Mouse (Mus musculus) bone marrow, adult 2 months (tissue): ENCODE data around the gene Erbin. TPM values are rescaled to one million over a fixed set of nuclear protein-coding genes. Genes with fewer than 3 reads are reported as not detected.

Source experiments
- H3K27ac ChIP-seq: fragments of 200-500 bp; 2 replicates; pipeline ENCODE4 v1.5.1; 2012; ENCODE audit warnings: low read depth, mild to moderate bottlenecking, control low read depth, inconsistent platforms, low read length; ENCODE audit not compliant: control insufficient read depth, poor library complexity, insufficient read depth
- H3K4me1 ChIP-seq: fragments of 200-500 bp; 2 replicates; pipeline ENCODE4 v1.6.1; 2011; ENCODE audit warnings: low read length; ENCODE audit not compliant: control insufficient read depth, insufficient read depth
- H3K4me3 ChIP-seq: fragments of 200-500 bp; replicated peaks from 2 replicates; pipeline ENCODE3; 2011; ENCODE audit warnings: mild to moderate bottlenecking, low read depth, low read length, control low read depth; ENCODE audit not compliant: control insufficient read depth
- CTCF ChIP-seq: fragments of 200-500 bp; IDR thresholded peaks from 2 replicates; pipeline ENCODE4 v1.5.1; 2011; ENCODE audit warnings: low read length, control low read depth; ENCODE audit not compliant: control insufficient read depth, insufficient read depth
- POLR2A ChIP-seq: fragments of 200-500 bp; IDR thresholded peaks from 2 replicates; pipeline ENCODE4 v1.6.1; 2011; ENCODE audit warnings: low read depth, mild to moderate bottlenecking, control low read depth, low read length, borderline replicate concordance; ENCODE audit not compliant: control insufficient read depth
- WGBS: fragments of 180-500 bp; shearing (Covaris S2); methylation state at CpG from one replicate; pipeline ENCODE4 v1.1.7; 2018; 5-methylcytosine and 5-hydroxymethylcytosine counted together
- polyA plus RNA-seq: library from polyadenylated mRNA; stranded (reverse); fragments of >200 nt; gene quantifications from 2 replicates; pipeline ENCODE4 v1.2.4, GENCODE M21; 2011; ENCODE audit warnings: low replicate concordance; ENCODE audit not compliant: missing spikeins, insufficient read depth, insufficient read length

Erbin gene
- polyA plus RNA-seq, 1 experiment: 17.4 TPM

DNA sequence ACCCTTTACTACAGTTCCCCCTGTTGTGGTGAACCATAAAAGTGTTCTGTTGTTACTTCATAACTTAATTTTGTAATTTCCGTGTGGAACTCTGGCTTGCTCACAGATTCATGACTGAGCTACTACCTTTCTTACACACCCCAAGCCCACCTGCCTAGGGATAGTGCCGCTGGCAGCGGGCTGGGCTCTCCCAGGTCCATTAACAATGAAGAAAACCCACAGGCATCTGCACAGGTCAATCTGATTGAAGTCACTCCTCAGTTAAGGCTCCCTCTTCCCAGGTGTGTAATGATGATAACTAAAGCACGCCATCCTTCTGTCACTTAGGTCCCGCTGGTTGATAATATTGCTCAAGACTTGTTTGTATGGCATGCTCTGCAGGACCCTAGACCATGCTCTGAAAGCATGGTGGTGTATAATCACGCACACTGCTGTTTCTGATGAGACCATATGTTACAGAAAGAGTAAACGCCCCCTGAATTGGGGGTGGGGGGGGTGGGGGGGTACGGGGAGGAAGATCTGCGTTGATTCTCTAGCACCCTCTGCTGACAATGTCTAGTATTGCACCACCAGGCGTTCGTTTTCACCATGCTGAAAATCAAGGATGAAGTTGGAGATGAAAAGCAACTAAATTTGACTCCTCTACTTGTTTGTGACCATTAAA, 140.3 kb downstream of the Erbin start:
- no peak overlapping the region for H3K27ac ChIP-seq
- 21% methylated on average over 11 of the region's 11 CpGs for WGBS
- no peak overlapping the region for H3K4me3 ChIP-seq
- TF ChIP-seq CTCF (no peak), POLR2A (no peak)
- H3K4me1 ChIP-seq: no peaks in the 10 kb centered on the region

DNA sequence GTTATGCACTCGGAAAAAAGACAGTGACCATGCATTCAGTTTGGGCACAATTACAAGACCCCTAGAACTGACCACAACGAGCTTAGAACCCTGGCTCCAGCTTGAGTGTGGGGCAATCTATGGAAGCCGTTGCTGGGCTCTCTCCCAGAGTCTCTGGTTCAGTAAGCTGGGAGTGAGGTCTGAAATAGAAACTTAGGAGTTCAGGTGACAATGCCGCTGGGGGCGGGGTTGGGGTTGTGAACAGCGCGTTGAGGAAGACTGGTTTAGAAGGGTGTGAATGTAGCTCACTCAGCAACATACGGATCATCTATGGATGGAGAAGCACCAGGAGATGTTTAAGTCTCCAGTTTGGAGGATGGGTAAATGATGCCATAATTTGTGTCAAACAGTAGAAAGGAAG, 143.2 kb downstream of the Erbin start:
- 72% methylated on average over 8 of the region's 8 CpGs for WGBS
- Histone ChIP-seq H3K27ac (no peak overlapping the region), H3K4me1 (no peaks in the 10 kb centered on the region; the same call in 1 of the 2 replicates), H3K4me3 (no peak overlapping the region)
- no peak for TF ChIP-seq CTCF
- no peak for TF ChIP-seq POLR2A

DNA sequence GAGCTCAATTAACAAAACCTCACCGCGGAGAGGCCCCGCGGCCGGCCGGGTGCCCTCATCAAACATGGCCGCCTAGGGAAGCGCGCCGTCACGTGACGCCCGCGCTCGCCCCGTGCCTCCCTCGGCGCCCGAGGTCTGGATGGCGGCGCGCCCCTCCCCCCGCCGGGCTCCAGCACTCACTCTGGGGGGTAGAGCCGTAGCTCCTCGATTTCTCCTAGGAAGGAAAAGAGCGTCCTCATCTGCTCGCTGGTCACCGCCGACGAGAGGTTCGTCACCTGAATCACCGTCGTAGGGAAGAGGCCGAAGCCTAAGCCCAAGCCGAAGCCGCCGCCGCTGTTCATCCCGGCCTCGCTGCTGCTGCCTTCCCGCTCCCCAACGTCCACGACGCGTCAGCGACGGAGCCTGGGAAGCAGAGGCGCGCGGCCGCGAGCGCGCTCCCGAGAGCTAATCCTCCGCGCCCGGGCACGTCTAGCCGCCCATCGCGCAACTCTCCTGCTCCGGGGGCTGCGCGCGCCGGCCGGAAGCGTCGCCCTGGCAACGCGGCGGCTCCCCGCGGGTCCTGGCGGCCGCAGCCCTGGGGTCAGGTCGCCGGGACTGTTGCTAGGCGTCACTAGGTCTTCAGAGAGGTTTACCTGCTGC, 146.1 kb downstream of the Erbin start, which contains the start of gene Srek1:
Gene Srek1 (minus strand): TSS at position 490 of the 639 bp plus-strand sequence.
- WGBS: under 1% methylated on average over 81 of the region's 81 CpGs
- TF ChIP-seq CTCF: no peak
- TF ChIP-seq POLR2A: peak; percentile 60; the same call in 1 of the 2 replicates
- Histone ChIP-seq H3K4me3 (peak within 1 kb of the TSS; percentile 77), H3K27ac (peak within 1 kb of the TSS; percentile 91), H3K4me1 (no peaks in the 10 kb centered on the region; the same call in 1 of the 2 replicates)

DNA sequence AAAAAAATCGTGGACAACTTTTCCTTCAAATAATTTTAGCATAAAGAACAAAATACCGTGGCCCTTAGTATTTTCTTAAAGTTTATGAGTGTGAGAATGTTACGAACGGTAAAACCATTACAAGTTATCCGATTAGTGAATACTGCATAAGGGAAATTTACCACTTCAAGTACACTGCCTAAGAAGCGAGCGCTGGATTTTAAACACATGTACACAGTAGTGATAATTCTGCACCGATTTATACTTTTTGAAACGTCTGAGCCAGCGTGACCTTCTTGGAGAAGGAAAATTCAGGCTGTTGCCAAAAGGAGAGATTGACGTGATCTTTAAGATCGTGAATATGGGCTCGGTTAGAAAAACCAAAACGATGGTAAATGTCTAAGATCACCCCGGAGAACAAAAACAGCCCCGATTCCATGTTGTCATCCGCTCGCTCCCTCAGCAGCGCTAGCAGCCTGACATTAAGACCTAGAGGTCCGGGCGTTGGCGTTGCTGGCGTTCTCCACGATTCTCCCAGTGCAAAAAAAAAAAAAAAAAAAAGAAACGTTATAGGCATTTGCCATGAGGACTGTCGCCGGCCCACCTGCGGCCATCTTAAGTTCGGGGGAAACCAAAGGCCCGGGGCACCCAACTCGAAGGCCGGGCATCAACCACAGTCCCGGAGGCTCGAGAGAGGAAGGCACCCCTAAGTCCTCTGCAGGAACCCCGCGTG, 146.8 kb downstream of the Erbin start:
- WGBS: under 1% methylated on average over 36 of the region's 36 CpGs
- no peak for TF ChIP-seq CTCF
- TF ChIP-seq POLR2A: no peak
- peak overlapping the region; percentile 91 for H3K27ac ChIP-seq
- H3K4me3 ChIP-seq: peak overlapping the region; percentile 77
- H3K4me1 ChIP-seq: no peaks in the 10 kb centered on the region; the same call in 1 of the 2 replicates

DNA sequence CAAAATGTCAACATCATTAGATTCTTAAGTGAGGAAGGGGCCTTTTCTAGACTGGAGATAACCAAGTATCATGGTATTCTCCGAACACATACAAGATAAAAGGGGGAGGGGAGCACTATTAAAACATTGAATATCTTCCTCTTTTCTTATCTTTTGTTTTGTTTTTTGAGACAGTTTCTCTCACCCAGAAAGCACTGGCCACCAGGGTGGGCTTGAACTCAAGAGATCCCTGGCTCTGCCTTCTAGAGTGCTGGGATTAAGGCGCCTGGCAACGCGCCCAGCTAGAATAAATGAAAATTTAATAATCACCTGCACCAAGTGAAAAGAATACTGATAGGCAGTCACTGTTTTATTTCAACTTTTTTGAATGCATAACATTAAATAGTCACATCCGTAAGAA, 147.4 kb downstream of the Erbin start:
- Histone ChIP-seq H3K27ac (no peak overlapping the region), H3K4me1 (no peaks in the 10 kb centered on the region; the same call in 1 of the 2 replicates), H3K4me3 (peak overlapping the region; percentile 77)
- TF ChIP-seq POLR2A: no peak
- WGBS: 44% methylated on average over 5 of the region's 5 CpGs

DNA sequence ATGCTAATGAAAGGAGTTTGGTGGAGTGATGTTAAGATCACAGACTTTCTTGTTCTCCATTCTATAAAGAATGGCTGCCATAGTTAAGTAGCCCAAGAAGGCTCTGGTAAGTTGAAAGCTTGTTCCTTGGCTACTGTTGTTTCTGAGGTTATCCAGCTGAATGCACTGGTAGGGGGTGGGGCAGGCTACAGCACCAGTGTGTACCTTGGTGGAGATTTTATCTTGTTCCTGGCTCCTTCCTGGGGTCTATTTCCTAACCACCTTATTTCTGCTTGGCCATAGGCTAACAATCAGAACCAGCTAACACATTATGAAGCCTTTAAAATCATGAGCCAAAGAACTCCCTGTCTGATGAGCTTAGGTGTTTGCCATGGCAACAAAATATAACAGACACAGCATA, 149.5 kb downstream of the Erbin start:
- TF ChIP-seq POLR2A: no peak
- Histone ChIP-seq H3K4me1 (no peaks in the 10 kb centered on the region; the same call in 1 of the 2 replicates), H3K4me3 (no peak overlapping the region), H3K27ac (no peak overlapping the region)

Other genes starting within 250 kb of the Erbin start
- 71.7 and 90.0 TPM in 2 replicates for gene Srek1, start 145.9 kb downstream of the Erbin start, polyA plus RNA-seq
- gene Nln, start 189.1 kb upstream of the Erbin start, polyA plus RNA-seq: 3.6 and 12.4 TPM in 2 replicates
- gene Sgtb, start 189.2 kb upstream of the Erbin start, polyA plus RNA-seq: 1.1 TPM in 1 of 2 replicates, not detected in the other